Mouse (Mus musculus): ENCODE results near the gene Rrp15. TPM values are rescaled to one million over a fixed set of nuclear protein-coding genes. Genes with fewer than 3 reads are reported as not detected.

Gene Rrp15
- total and polyA plus RNA-seq, 3 experiments, result 130 to 142 TPM; not detected in 1

GRCm38 (mm10) chr1:186748724-186749653 is at the start of gene Rrp15 (continued):
- TF ChIP-seq NRF1 (IDR thresholded peaks at IDR 0.05; ENCODE audit: insufficient read depth, low read depth, low read length, poor library complexity, severe bottlenecking) (no peak), GABPA (IDR thresholded peaks at IDR 0.05; ENCODE audit: low read depth, low read length) (no peak), JUND (IDR thresholded peaks at IDR 0.05; ENCODE audit: low read depth, low read length) (no peak), POLR2A (IDR thresholded peaks at IDR 0.05; ENCODE audit: control insufficient read depth in 1 of 2, insufficient read depth in 1 of 2, low read depth in 1 of 2, low read length in 2 of 2, poor library complexity in 1 of 2) (peak; percentile 67 to 95), TAL1 (IDR thresholded peaks at IDR 0.05; ENCODE audit: low read length) (no peak)

- Histone ChIP-seq H3K9ac (ENCODE audit: control insufficient read depth, low read depth, low read length, poor library complexity, severe bottlenecking) (no peak overlapping the region), H3K27ac (ENCODE audit: control insufficient read depth, low read depth, low read length) (no peak overlapping the region), H3K79me2 (ENCODE audit: control insufficient read depth, insufficient read depth, low read length, poor library complexity) (no peaks in the 10 kb centered on the region), H3K9me3 (replicated peaks; ENCODE audit: insufficient read depth, low read length) (no peaks in the 10 kb centered on the region), H3K4me1 (ENCODE audit: control insufficient read depth in 1 of 2, insufficient read depth in 2 of 2, low read length in 2 of 2) (no peaks in the 10 kb centered on the region), H3K4me3 (ENCODE audit: control insufficient read depth in 1 of 2, insufficient read depth in 1 of 2, low read depth in 2 of 2, low read length in 2 of 2) (no peak overlapping the region), H3K27me3 (ENCODE audit: control insufficient read depth in 1 of 2, insufficient read depth in 2 of 2, low read length in 2 of 2) (no peaks in the 10 kb centered on the region), H3K36me3 (ENCODE audit: control insufficient read depth in 1 of 2, insufficient read depth in 2 of 2, low read length in 2 of 2) (no peaks in the 10 kb centered on the region)
- TF ChIP-seq HCFC1 (IDR thresholded peaks at IDR 0.05; ENCODE audit: low read depth, low read length) (no peak), MAFK (IDR thresholded peaks at IDR 0.05; ENCODE audit: borderline replicate concordance, low read depth, low read length) (no peak), SIN3A (IDR thresholded peaks at IDR 0.05; ENCODE audit: low read length) (no peak), USF1 (IDR thresholded peaks at IDR 0.05; ENCODE audit: low read depth, low read length) (no peak), USF2 (IDR thresholded peaks at IDR 0.05; ENCODE audit: borderline replicate concordance in 1 of 2, insufficient read depth in 1 of 2, low read depth in 1 of 2, low read length in 2 of 2) (no peak), KAT2A (conservative IDR thresholded peaks at IDR 0.05; ENCODE audit: low read depth, low read length) (no peak), NRF1 (IDR thresholded peaks at IDR 0.05; ENCODE audit: insufficient read depth, low read depth, low read length, poor library complexity, severe bottlenecking) (no peak), GATA1 (IDR thresholded peaks at IDR 0.05; ENCODE audit: low read depth, low read length) (no peak)
- DNase-seq (ENCODE audit: low read depth, low spot score), result no peak
Observed at GRCm38 (mm10) chr1:186797991-186798390, 48.8 kb upstream of the Rrp15 start.

- no peak for DNase-seq (ENCODE audit: low read depth, low spot score)
- Histone ChIP-seq H3K9ac (ENCODE audit: control insufficient read depth, low read depth, low read length, poor library complexity, severe bottlenecking) (no peak overlapping the region), H3K4me3 (ENCODE audit: control insufficient read depth in 1 of 2, insufficient read depth in 1 of 2, low read depth in 2 of 2, low read length in 2 of 2) (no peak overlapping the region), H3K4me1 (ENCODE audit: control insufficient read depth in 1 of 2, insufficient read depth in 2 of 2, low read length in 2 of 2) (no peaks in the 10 kb centered on the region), H3K79me2 (ENCODE audit: control insufficient read depth, insufficient read depth, low read length, poor library complexity) (no peaks in the 10 kb centered on the region), H3K36me3 (ENCODE audit: control insufficient read depth in 1 of 2, insufficient read depth in 2 of 2, low read length in 2 of 2) (no peaks in the 10 kb centered on the region), H3K27me3 (ENCODE audit: control insufficient read depth in 1 of 2, insufficient read depth in 2 of 2, low read length in 2 of 2) (no peaks in the 10 kb centered on the region), H3K9me3 (replicated peaks; ENCODE audit: insufficient read depth, low read length) (no peaks in the 10 kb centered on the region), H3K27ac (ENCODE audit: control insufficient read depth, low read depth, low read length) (no peak overlapping the region)
- TF ChIP-seq KAT2A (conservative IDR thresholded peaks at IDR 0.05; ENCODE audit: low read depth, low read length) (no peak), RCOR1 (IDR thresholded peaks at IDR 0.05; ENCODE audit: low read depth, low read length) (no peak), MAZ (IDR thresholded peaks at IDR 0.05; ENCODE audit: low read depth, low read length) (no peak), TBP (IDR thresholded peaks at IDR 0.05; ENCODE audit: low read depth, low read length) (no peak), GATA1 (IDR thresholded peaks at IDR 0.05; ENCODE audit: low read depth, low read length) (no peak), TCF12 (IDR thresholded peaks at IDR 0.05; ENCODE audit: low read depth, low read length) (no peak), EP300 (IDR thresholded peaks at IDR 0.05; ENCODE audit: low read depth in 1 of 2, low read length in 2 of 2) (no peak), POLR2AphosphoS2 (IDR thresholded peaks at IDR 0.05; ENCODE audit: low read length) (no peak), POLR2A (IDR thresholded peaks at IDR 0.05; ENCODE audit: control insufficient read depth in 1 of 2, insufficient read depth in 1 of 2, low read depth in 1 of 2, low read length in 2 of 2, poor library complexity in 1 of 2) (no peak), ELF1 (IDR thresholded peaks at IDR 0.05; ENCODE audit: low read depth, low read length) (no peak), USF2 (IDR thresholded peaks at IDR 0.05; ENCODE audit: borderline replicate concordance in 1 of 2, insufficient read depth in 1 of 2, low read depth in 1 of 2, low read length in 2 of 2) (no peak), ZC3H11A (IDR thresholded peaks at IDR 0.05; ENCODE audit: low read depth, low read length) (no peak), JUND (IDR thresholded peaks at IDR 0.05; ENCODE audit: low read depth, low read length) (no peak), USF1 (IDR thresholded peaks at IDR 0.05; ENCODE audit: low read depth, low read length) (no peak), MYC (IDR thresholded peaks at IDR 0.05; ENCODE audit: low read depth, low read length) (no peak), SIN3A (IDR thresholded peaks at IDR 0.05; ENCODE audit: low read length) (no peak), CHD2 (IDR thresholded peaks at IDR 0.05; ENCODE audit: low read length) (no peak), ETS1 (IDR thresholded peaks at IDR 0.05; ENCODE audit: low read depth, low read length) (no peak), GABPA (IDR thresholded peaks at IDR 0.05; ENCODE audit: low read depth, low read length) (no peak), MAFK (IDR thresholded peaks at IDR 0.05; ENCODE audit: borderline replicate concordance, low read depth, low read length) (no peak)
Observed at GRCm38 (mm10) chr1:186785359-186785758, 36.2 kb upstream of the Rrp15 start.
